Mouse (Mus musculus): ENCODE measurements around the gene Gm49368.
"Not testable (repeated sequence)": the region's sequence is repeated elsewhere in the genome, so short reads cannot be mapped to it uniquely, and the experiment has no call there.

The Gm49368 gene

DNA sequence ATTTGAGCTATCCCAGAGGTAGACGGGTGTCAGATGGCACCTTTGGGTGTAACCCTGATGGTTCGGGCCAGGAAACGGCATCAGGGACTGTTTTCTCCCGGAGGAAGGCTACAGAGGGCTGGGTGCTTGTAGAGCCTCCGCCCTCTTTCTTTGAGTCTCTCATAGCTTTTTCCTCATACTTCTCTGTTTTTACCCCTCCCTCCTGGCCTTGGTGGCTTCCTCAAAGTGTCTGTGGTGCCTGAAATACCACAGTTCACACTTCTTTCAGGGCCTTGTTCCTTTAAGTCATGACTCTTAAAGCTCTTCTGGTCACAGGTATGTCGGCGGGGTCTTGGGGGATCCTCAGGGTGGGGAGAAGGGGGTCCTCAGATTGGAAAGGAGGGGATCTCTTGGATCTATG lies at the start of gene Gm49368, which contains the start of gene Itgam:
Gene Gm49368, plus strand, starts transcription at position 228 of the 400 bp plus-strand sequence.
Gene Itgam, plus strand, starts transcription at position 185 of the 400 bp plus-strand sequence.
- no peak for DNase-seq

DNA sequence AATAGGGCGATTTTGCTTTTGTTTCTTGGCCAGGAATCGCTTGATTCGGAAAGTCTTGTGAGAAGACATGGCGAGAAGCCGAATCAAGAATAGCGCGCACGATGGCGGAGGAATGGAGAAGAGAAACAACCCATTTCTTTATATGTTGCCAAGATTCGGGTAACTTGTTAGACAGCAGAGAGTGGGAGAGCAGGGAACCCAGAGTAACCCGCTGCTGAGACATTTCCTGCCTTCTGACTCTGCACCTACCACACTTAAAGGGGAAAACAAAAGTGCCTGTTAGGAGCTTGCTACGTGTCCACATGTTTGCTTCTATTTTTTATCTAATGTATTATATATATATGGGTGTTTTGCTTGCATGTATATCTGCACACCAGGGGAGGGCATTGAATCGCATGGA lies 49.4 kb upstream of the Gm49368 start:
- no peak for DNase-seq

DNA sequence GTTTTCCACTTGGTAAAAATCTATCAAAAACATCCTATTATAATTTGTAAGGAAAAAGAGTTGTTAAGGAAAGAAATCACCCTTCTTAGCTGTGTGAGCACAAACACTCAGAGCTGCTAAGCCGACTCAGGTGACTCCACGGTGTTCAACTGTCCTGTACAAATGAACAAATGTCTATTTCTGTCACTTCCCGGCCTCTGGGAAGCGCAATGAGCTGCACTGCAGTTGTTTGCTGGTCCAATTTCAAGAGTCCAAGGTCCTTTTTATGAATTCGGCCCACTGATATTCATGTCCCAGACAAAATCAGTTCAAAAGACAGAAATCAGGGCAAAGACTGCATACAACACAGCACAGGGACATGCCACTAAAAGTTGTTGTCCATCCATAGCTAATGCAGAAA lies 46.3 kb upstream of the Gm49368 start:
- not testable (repeated sequence) for DNase-seq

DNA sequence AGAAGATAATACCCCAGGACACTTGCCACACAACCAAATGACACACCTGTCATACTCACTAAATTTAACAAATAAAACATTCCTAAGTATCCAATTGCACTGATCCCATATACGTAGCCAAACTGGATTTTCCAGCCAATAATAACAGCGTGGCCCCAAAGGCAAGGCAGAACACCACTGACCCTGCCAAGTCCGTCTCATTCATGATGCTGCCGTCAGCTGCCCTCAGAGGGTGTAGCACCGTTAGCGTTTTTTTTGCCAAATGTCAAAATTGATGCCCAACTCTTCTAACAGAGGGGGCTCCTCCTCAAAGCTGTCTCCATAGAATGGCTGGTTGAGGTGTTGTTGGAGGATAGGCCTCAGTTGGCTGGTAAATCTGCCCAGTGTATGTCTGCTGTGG lies 45.8 kb upstream of the Gm49368 start:
- no peak for DNase-seq

DNA sequence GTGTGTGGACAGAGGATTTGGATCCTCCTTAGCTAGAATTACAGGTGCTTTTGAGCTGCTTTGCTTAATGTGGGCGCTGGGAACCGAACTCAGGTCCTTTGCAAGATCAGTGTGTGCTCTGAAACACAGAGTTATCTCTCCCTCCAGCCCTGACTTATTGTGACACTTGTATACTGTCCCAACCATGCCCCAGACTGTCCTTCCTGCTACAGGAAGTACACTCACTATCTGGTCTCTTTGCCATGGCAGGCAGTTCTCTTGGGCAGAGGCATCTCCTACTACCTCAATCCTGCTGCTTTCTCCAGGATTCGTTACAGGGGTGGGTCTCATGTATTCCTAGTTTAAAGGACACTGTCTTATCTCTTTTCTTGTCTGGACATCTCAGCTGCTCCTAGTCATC lies 44.2 kb upstream of the Gm49368 start:
- DNase-seq: no peak

DNA sequence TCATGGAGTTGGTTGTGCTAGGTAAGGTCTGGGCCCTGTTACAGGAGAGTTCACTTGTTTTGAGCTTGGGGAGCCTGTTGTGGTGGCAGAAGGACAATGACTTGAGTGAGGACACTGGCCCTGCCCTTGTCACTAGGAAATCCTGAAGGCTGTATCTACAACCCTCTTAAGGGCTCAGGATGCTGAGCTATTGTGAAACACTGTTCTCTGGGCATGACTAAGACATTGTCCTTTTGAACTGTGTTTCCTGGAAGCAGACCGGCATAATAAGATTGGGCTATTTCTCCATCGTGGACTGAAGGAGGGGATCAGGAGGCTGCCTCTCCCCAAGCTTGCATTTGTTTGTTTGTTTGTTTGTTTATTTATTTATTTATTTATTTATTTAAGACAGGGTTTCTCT lies 43.3 kb upstream of the Gm49368 start:
- no peak for DNase-seq

DNA sequence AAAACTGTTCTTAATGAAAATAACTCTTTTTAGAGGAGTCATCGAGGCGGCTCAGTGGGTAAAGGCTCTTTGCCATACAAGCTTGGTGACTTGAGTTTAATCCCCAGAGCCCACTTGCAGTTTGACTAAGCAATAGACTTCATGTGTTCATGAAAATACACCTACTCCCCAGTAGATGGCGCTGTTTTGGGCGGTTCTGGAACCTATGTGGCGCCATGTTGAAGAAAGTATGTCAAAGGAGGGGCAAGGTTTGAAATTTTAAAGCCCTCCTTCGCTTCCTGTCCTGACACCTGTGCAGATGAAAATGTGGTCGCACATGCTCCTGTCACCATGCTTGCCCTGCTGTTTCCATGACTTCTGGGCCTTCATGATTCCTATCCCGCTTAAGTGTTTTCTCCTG lies 39.5 kb upstream of the Gm49368 start:
- peak in 1 of 2 experiments; percentile 12 for DNase-seq

DNA sequence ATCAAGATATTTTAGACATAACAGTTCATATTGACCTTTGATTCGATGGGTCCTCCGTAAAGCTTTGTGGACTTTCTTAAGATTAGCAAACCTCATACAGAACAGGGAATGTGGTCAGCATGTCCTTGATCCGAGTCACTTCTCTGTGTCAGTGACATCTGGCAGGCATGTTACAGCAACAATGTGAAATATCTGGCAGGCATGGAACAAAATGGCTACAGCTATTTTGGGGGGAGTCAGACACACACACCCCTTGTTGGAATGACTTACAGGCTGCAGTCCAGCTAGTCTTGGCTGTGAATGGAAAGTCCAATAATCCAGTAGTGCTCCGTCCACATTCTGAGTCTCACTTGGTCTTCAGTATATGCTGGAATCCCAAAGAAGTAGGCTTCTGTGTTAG lies 38.9 kb upstream of the Gm49368 start:
- DNase-seq: no peak

DNA sequence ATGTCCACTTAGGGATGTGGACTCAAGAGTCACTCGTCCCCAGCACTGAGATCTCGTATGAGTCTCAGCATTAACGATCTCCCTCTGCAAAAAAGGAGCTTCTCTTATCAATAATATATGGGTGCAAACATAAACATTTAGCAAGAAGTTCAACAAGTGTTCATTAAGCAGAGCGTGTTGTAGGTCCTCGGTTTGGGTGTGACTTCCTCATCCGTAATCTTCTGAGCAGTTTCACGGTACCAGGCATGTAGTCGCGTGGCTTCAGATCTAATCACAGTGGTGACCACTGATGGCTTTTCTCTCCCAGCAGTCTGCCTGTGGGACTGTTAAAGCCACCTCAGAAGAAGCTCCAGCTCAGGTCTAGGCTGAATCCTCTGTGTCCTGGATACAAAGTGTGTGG lies 38.1 kb upstream of the Gm49368 start:
- DNase-seq: no peak

DNA sequence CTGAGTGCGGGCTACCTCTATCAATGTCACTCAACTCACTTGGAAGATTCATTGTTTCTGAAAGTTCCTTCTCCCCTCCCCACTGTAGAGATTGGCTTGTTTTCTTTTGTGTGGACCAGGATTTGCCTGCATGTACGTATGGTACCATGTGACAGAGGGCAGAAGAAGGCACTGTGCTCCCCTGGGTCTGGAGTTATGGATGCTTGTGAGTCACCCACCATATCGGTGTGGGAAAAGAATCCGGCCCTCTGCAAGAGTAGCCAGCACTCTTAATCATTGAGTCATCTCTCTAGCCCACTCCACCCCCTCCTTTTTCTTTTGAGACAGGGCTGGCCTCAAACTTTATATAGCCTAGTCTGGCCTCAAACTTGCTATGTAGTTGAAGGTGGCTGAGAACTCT lies 37.6 kb upstream of the Gm49368 start:
- DNase-seq: no peak

DNA sequence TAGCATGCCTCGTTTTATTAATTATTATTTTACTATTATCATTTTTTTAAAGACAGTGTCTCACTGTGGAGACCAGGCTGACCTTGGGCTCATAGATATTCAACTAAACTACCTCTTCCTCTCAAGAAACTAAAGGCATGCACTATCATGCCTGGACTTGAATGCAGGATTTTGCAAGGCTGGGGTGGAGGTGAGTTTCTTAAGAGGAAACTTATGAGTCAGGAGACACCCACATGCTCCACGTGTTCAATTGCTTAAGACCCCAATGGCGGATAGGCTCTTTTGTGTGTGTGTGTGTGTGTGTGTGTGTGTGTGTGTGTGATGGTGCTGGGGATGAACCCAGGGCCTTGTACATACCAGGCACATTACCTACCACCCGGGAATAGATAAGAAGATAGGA lies 37.1 kb upstream of the Gm49368 start:
- no peak for DNase-seq

DNA sequence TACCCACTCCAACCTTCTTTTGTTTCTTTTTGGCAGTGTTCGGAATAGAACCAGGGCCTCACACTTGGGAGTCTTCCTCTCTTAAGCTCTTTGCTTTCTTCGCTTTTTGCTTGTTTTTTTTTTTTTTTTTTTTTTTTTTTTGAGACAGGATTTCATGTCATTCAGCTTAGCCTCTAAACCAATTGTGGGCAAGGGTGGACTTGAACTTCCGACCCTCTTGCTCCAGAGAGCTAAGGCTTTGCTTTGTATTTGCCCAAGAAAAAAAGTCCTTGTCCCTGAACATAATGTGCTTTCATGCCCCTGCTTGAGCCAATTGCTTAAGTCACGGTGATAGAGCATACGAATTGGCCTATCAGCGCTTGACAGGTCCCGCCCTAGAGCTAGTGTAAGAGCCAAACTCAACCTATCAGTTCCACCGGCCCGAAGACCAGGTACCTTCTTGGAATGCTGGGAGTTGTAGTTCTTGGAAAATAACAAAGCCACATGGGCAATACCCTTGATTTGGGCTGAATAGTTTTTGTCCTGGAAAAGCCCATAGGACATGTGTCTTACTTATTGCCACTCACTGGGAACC lies 31.0 kb upstream of the Gm49368 start:
- peak; percentile 30 to 38 for DNase-seq

DNA sequence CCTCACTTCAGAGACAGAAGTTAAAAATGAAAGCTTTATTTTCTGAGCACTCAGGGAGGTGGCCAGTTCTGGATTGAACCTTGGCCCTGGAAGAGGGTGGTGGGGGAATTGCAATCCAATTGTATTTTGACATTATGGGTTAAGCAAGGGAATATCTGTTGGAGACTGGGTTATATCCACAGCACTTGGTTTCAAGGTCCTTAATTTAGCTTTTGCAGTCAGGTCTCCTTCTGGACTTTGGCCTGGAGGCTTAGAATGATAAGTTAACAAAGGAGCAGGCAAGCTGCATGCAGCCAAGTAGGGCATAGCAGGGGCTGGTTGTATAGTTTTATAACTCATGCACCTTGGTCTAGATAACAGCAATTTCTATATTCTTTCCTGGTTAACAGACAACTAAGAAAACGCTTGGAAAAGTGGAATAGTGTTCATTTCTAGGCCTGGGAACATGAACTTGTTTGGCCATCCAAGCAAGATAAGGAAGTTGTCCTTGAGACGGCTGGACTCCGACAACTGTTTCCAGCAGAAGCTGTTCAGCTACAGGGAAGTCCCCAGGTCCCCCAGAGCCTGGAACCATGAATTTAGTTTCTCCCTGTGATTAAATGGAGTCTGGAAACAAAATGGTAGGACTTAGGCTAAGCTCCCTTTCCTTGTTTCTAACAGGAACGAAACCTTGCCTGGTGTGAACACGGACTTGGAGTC lies 30.0 kb upstream of the Gm49368 start:
- peak; percentile 24 to 36 for DNase-seq

DNA sequence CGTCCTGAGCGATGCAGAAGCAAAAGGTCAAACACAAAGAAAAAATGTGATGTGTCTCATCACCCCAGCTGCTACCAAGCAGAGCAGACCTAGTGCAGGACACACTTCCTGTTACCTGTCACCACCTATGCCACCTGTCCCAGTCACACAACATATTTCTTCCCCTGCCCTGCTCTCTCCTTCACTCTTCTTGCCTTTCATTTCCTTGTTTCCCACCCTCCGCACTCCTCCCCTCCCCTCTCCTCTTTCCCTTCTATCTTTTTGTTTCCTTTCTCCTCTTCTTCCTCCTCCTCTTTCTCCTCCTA lies 29.5 kb upstream of the Gm49368 start:
- DNase-seq: no peak

DNA sequence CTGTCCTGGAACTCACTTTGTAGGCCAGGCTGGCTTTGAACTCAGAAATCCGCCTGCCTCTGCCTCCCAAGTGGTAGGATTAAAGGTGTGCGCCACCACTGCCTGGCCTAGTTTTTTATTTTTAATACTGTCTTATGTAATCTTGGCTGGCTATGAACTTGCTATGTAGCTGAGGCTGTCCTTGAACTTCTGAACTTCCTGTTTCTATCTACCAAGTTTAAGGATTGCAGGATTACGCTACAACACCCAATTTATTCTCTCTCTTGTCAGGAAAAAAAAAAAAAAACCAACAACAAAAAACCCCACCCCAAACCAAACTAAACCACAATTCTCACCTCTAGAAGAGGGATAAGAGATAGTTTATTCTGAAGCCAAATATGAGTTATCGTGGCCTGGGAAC lies 28.9 kb upstream of the Gm49368 start:
- no peak for DNase-seq

DNA sequence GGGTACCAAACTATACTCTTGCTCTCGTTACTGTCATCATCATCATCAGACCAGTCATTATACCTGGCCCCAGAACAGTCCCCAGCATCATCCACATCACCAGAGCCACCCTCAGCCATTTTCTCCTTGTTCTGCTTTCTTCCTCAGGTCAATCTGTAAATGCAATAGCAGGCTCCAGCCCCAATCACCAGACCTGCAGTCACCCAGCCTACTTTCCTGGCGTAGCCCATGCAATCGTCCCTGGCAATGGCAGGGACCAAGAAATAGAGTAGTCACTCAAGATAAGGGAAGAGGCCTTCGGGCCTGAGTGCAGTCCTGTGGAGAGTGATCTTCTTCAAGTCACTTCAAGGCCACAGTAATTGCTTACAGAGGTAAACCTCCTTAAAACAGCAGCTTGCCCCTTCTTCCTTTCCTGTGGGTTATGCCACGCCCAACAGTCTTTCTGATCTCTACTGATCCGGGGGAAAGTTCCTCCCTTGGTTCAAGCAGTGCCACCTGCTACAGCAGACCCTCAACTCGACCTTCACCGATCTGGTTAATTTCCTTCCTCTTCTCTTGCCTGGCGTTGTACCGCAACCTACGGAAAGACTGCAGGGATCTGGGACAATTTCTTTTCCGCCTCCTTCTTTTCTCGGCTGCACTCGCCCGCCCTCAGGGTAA lies 20.2 kb upstream of the Gm49368 start:
- DNase-seq: not testable (repeated sequence)

DNA sequence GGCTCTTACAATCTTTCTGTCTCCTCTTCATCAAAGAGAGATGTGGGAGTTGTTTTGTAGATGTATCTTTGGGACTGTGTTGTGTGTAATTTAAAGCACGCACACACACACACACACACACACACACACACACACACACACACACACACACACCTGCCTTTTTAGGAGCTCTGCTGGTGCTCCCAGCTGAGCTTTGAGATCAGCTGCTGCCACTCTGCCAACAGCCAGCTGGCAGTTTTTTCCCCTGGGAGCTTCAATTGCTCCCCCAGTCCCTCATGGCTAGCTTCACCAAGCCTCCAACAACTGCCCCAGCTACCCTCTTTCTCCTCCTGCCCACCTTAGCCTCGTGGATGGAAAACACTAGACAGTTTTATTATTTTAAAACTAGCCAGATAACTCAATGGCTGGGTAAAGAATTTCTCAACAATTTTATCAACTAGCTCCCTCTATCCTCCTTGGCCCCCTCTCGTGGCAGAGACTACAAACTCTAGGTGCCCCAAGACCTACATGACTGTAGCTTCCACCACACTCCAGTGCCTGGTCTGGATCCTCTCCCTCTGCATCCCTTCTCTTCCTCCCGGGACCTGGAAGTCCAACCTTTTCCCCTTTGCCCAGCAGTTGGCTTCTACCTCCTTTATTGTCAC lies 18.2 kb upstream of the Gm49368 start:
- DNase-seq: peak in 1 of 2 experiments; percentile 45

DNA sequence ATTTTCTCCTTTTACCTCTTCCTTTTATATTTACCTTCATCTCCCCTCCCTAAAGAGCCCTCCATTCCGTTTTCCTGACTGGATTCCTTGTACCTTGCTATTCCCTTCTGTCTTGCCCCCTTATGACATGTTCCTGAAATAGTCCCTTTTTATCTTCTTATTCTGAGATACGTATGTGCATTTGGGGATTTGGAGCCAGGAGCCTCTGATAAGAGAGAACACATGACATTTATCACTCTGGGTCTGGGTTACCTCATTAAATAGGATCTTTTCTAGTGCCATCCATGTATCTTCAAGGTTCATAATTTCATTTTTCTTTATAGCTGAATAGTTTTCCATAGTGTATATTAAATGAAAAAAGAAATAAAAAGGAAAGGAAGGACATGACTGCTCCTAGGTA lies 16.8 kb upstream of the Gm49368 start:
- no peak for DNase-seq

DNA sequence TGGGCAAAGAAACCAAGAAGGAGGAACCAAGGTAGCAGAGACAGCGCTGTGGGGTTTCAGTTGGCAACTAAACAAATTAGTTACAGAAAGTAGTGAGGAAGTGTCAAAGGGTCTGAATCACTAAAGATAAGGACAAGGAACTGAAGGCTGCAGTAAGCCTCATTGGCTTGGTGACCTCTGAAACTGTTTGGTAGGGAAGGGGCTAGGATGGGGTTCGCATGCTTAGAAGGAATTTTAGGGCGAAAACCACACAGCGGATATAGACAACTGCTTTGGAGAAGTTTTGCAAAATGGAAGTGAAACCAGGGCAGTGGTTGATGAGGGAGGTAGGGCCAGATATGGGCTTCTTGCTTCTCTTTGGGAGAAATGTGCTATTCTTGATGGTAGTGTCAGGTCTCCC lies 13.7 kb upstream of the Gm49368 start:
- no peak for DNase-seq

DNA sequence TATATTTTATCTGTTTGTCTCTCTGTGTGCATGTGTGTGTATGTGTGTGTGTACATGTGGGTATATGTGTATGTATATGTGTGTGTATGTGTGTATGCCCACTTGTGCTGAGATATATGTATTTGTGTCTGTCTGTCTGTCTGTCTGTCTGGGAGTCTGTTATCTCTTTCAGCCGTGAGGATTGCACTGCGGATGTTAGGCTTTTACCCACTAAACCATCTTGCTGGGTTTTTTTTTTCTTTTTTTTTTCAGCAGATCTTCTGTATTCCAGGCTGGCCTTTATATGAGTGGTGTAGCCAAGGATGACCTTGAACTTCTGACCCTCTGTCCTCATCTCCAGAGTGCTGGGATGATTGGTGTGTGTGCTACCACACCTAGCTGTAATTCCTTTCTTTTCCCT lies 13.2 kb upstream of the Gm49368 start:
- DNase-seq: no peak

DNA sequence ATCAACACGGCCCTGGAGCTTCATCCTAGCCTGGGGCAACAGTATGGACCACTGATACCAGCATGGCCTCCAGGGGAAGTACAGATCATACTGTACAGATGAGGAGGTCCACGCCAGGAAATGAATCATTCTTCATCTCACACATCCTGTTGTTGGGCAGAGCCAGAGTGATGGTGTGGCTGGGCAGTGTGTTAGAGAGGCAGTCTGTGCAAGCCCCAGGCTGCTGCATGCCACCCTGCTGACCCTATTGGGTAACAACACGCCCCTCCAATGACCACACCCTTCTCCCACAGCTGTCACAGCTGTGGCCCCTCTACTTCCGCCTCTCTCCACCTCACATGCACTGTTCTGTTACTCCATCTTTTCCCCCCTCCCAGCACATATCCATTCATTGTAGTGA lies 11.7 kb upstream of the Gm49368 start:
- no peak for DNase-seq

DNA sequence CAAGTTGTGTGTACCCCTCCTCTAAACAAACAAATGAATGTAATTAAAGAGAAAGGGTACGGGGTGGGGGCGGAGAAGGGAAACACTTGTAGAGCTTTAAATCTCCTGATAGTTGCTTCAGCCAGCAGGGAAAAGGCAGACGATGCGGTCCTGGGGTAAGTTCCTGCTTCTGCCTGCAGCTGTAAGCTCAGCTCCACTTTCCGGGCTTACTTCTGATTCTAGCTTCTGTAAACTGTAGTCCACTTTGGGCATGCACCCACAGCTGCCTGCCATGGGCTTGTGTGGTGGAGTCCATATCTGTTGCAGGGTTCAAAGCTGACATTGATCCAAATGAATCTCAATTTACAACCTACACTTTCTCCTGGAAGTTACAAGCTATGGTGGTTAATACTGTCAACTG lies 9.4 kb upstream of the Gm49368 start:
- DNase-seq: no peak

DNA sequence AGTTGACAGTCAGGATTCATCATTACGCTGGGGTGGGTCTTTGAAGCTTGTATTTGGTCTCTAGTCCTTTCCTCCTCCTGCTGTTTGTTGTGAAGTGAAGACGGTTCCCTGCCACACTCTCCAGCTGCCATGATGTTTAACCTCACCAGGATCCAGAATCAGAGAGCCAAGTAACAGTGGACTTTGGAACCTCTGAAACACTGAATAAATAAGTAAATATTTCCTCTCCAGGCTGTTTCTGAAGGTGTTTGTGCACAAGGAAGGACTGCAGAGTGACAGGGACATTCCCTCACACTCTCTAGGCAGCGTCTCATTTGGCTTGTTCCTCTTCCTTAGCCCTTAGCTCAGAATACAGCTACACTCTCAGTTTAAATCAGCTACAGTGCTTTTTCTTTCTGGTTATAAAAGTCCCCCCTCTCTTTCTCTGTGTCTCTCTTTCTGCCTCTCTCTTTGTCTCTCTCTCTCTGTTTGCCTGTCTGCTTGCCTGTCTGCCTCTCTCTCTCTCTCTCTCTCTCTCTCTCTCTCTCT lies 5.5 kb upstream of the Gm49368 start:
- no peak for DNase-seq

DNA sequence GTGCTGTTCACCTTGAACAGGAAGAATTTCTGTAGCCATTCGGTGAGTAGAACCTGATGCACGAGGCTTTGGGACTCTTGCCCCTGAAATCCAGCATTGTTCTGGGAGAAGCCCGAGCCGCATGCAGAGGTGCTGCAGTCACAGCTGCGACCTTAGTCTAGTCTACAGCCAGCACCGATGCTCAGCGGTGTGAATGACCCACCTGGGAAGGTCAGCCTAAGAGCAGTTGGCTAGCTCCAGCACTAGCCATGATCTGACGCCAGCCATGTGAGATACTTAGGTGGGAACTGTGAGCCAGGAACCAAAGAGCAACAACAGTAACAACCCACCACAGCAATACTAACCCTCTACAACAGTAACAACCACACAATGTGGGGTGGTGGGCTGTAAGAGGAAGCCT lies 4.6 kb upstream of the Gm49368 start:
- DNase-seq: no peak
